Mouse (Mus musculus) brain, adult 2 months (tissue): ENCODE results near the gene Sstr2.
A peak's percentile ranks its signal among the peaks of the same experiment; 100 is the strongest.

Experiments used
- DNase-seq: peaks from one replicate; pipeline ENCODE4 v3.0.0; 2011; ENCODE audit warnings: low read depth, low spot score

Gene Sstr2

DNA sequence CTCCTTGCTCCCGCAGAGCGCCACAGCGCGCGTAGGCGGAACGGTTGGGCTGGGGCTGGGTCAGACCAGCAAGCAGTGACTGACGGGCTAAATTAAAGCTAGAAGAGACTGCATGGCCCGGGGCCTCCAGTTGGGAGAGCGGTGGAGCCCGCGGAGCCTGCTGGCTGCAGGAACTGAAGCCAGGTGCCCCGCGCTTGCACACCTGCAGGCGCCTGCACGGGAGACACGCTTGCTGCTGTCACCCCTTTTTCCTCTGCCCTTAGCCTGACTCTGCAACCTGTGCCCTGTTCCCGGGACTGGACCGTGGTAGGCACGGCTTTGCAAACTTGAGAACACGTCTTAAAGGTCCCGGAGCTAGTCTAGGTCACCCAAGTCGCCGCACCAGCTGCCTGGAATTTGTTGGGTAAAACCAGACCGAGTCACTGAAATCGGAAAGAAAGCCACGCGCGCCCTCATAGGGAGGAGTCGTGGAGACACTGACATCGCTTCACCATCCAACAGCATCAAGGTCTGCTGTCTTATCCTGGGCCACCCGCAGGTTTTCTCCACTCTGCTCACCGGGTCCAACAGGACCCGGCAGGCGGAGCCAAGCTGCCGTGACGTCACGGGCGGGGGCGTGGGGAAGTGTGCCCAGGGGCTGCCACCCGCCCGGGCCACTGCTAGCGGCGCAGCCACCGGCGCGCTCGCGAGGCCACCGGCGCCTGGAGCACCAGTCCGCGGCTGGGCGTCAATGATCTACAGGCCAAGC lies at the start of gene Sstr2:
Sstr2 (plus strand) TSS at position 671 of the 748 bp plus-strand sequence.
- peak; percentile 71 for DNase-seq

DNA sequence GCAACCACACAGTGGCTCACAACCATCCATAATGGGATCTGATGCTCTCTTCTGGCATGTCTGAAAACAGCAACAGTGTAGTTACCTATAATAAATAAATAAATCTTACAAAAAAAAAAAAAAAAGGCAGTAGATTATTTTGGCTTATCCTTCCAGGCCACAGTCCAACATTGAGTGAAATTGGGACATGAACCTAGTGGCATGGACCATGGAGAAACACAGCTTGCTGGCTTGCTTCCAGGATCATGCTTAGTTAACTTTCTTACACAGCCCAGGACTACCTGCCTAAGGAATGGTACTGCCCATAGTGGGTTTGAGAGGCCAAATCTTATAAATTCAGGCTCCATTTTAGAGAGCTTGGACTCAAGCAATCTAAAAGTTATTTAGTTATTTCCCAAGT lies 47.5 kb upstream of the Sstr2 start:
- DNase-seq, result no peak

GRCm38 (mm10) chr11:113572641-113573040 lies 46.5 kb upstream of the Sstr2 start:
- no peak for DNase-seq

GRCm38 (mm10) chr11:113577221-113577620 lies 41.9 kb upstream of the Sstr2 start:
- DNase-seq, result no peak

- DNase-seq, result peak; percentile 29
Observed at GRCm38 (mm10) chr11:113583879-113584661, 35.1 kb upstream of the Sstr2 start.

- DNase-seq, result no peak
Observed at GRCm38 (mm10) chr11:113586423-113586822, 32.7 kb upstream of the Sstr2 start.

- DNase-seq, result no peak
Observed at GRCm38 (mm10) chr11:113588936-113589335, 30.2 kb upstream of the Sstr2 start.

- no peak for DNase-seq
Observed at GRCm38 (mm10) chr11:113595144-113595543, 24.0 kb upstream of the Sstr2 start.

- DNase-seq, result no peak
Observed at GRCm38 (mm10) chr11:113597632-113598031, 21.5 kb upstream of the Sstr2 start.

- DNase-seq, result peak; percentile 50
Observed at GRCm38 (mm10) chr11:113600526-113601245, 18.5 kb upstream of the Sstr2 start.

GRCm38 (mm10) chr11:113601616-113602343 lies 17.4 kb upstream of the Sstr2 start:
- DNase-seq, result no peak

GRCm38 (mm10) chr11:113607556-113607955 lies 11.6 kb upstream of the Sstr2 start:
- DNase-seq, result no peak

DNA sequence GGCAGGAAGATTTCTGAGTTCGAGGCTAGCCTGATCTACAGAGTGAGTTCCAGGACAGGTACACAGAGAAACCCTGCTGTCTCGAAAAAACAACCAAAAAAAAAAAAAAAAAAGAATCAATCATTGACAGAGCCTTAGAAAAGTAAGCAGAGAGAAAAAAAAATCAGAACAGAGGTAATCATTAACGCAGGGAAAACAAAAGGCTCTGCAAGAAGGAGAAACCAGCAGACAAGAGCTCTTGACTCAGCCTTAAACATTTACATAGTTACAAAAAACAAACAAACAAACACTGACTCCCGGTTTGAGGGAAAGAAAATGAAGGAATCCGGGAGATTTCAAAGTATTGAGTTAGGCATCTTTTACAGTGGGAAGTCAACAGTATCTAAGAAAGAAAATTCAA lies 9.6 kb upstream of the Sstr2 start:
- no peak for DNase-seq

DNA sequence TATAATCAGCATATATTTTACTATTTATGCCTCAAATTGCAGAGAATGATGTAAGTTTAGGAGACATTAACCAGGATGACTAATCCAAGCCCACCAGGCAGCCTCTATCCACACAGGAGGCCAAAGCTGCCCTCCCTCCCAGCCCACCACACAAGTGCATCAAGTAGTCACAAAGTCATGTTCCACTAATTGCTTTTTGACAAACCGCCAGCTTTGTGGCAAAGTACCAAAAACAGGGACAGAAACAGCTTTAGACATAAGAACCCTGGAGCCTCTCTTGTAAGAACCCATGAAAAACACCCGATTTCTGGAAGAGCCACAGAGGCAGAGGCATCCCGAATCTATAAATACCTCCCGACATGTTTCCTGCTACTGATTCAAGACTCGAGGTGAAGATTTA lies 8.9 kb upstream of the Sstr2 start:
- DNase-seq, result peak; percentile 35

DNA sequence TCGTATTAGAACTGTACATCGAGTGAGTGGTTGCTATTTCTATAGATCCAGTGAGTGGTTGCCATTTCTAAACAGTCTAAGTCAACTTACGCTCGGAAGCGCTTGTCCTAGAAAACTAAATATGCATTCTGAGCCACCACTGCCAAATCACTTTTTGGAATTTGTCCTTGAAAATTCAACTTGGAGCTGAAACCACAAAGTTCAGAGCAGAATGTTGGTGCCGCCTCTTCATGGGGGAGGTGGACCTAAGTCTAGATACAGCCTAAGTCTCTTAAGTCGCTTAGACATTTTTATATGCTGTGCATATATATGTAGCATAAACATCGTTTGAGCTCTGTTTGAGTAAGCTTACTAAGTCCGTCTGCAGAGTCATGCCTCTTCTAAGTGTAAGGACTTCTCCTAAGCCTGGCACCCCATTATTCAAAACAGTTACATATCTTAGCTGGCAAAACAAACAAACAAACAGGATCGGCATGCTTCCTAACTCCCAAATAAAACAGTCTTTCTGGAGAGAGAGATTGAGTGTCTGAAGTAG lies 8.0 kb upstream of the Sstr2 start:
- DNase-seq, result peak; percentile 77

DNA sequence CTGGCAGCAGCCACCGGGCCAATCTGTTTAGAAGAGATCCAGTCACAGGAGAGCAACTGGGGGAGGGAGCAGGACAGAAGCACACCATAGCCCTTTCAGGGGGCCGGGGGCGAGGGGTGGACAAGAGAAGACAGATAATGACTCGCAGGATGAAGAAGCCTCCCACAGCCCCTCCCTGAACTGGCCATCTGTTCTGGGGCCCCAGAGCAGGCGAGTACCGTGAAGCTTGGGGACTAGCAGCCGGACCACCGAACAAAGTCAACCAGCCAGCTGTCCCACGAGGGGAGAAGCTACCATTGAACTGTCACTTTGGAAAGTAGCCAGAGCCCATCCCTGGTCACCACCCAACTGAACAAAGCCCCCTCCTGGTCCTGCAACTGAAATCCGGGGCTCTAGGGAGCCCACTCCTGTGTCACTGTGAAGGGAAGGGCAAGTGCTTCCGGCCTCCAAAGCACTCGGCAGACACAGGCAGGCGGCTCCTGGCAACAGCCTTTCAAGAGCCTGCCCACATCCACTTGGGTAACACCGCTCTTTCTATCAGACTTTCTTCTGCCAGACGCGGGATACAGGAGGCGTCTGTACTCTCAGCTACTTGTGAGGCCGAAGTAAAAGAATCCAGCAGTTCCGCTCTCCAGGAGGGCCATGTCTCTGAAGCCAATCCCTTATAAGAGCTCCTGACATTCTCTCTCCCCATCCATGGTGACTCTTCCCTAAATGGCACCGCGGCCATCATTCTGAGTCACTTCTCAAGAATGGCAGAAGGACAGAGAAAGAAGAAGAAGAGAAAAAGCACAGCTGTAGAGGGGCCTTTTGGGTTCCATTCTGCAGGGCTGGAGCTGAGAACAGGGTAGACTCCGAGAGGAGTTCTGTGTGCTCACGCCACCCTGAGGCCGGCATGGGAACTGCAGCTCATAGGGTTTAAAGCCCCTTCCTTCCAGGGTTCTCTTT lies 7.2 kb upstream of the Sstr2 start:
- peak; percentile 69 for DNase-seq

DNA sequence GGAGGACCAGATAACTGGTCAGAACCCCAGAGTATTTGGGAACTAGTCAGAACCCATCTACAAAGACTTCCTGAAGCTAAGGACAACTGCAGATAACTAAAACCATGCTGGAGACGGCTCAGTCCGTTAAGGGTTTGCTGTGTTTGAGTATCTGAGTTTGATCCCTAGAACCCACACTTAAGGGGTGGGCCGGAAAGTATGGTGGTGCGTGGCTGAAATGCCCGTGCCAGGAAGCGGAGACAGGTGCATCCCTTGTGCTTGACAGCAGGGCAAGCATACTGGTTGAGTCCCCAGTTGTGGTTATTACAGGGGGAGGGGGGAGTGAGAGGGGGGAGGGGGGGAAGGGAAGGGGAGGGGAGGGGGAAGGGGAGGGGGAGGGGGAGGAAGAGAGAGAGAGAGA lies 4.7 kb upstream of the Sstr2 start:
- no peak for DNase-seq

- peak; percentile 68 for DNase-seq
Observed at GRCm38 (mm10) chr11:113617132-113617911, 1.8 kb upstream of the Sstr2 start.

- DNase-seq, result no peak
Observed at GRCm38 (mm10) chr11:113618303-113618671, 855 bp upstream of the Sstr2 start.
